Mouse (Mus musculus) ES-E14 (cell line): Measurements from ENCODE around the gene Gm5426.

ENCODE experiments used
- CHD2 ChIP-seq: IDR thresholded peaks from 2 replicates; pipeline ENCODE4 v1.6.1; 2014; ENCODE audit warnings: mild to moderate bottlenecking, low read depth, low read length, inconsistent platforms
- ZC3H11A ChIP-seq: IDR thresholded peaks from 2 replicates; pipeline ENCODE4 v1.6.1; 2012; ENCODE audit warnings: low read depth, mild to moderate bottlenecking, inconsistent platforms, low read length, borderline replicate concordance
- ZNF384 ChIP-seq: IDR thresholded peaks from 2 replicates; pipeline ENCODE4 v1.6.1; 2012; ENCODE audit warnings: low read depth, low read length, inconsistent platforms

- TF ChIP-seq CHD2 (no peak), ZC3H11A (no peak), ZNF384 (no peak)
These were observed 12.5 kb upstream of the Gm5426 start for GRCm38 (mm10) chr10:96123885-96124284.
